Mouse (Mus musculus) embryonic fibroblast, embryonic 13.5 days (primary cell): ENCODE results near the gene Mcrip2. TPM values are rescaled to one million over a fixed set of nuclear protein-coding genes. Genes with fewer than 3 reads are reported as not detected.

Experiments used
- H3K27ac ChIP-seq: 2 replicates; pipeline ENCODE4 v1.5.1; 2012; ENCODE audit warnings: low read length, control low read depth, inconsistent platforms; ENCODE audit not compliant: insufficient read depth
- H3K4me1 ChIP-seq: 2 replicates; pipeline ENCODE4 v1.6.1; 2011; ENCODE audit warnings: low read length; ENCODE audit not compliant: control insufficient read depth, insufficient read depth
- H3K4me3 ChIP-seq: 2 replicates; pipeline ENCODE4 v1.5.1; 2011; ENCODE audit warnings: mild to moderate bottlenecking, control low read depth, low read length; ENCODE audit not compliant: insufficient read depth
- CTCF ChIP-seq: IDR thresholded peaks from 2 replicates; pipeline ENCODE4 v1.5.1; 2011; ENCODE audit warnings: mild to moderate bottlenecking, control low read depth, low read length, moderate library complexity, borderline replicate concordance; ENCODE audit not compliant: insufficient read depth
- POLR2A ChIP-seq: IDR thresholded peaks from 2 replicates; pipeline ENCODE4 v1.6.1; 2011; ENCODE audit warnings: low read depth, mild to moderate bottlenecking, control low read depth, low read length, moderate library complexity
- polyA plus RNA-seq: library from polyadenylated mRNA; stranded (reverse); fragments of >200 nt; gene quantifications from 2 replicates; pipeline ENCODE4 v1.2.4, GENCODE M21; 2011; ENCODE audit warnings: low read depth; ENCODE audit not compliant: missing spikeins, insufficient read length

Gene Mcrip2
- polyA plus RNA-seq, 1 experiment = 7.1 TPM

DNA sequence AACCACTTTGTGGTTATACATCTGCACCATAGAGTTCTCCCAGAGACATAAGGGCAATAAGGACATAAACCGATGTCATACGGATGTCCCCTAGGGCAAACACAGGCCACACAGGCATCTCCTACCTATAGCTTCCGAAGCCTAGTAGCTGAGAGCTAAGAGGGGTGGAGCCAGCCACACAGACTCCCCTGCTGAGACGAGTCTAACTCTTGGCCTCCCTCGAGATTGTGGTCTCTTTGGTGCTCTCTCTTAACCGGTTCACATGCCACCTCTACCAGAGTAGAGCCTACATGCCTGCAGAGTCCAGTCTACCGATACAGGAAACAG, 1.1 kb downstream of the Mcrip2 start:
- Histone ChIP-seq H3K4me3 (peak overlapping the region; percentile 56), H3K4me1 (no peaks in the 10 kb centered on the region), H3K27ac (no peak overlapping the region)
- TF ChIP-seq POLR2A (no peak), CTCF (no peak)

DNA sequence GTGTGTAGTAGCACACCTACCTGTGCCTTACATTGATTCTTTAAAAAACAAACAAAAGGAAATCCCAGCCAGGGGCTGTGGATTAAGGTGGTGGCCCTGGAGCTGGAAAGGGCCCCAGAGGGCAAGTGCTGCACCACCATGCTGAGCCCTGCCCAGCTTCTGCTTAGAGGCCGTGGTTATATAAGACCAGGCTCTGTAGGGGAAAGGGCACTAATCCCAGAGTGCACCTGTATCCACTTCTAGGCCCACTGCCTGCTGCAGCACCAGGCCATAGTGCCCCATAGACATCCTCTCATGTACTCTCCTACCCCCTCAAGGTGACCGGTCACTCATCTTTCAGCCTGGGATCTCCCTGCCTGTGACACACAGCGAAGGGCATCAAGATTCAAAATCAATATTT, 2.4 kb downstream of the Mcrip2 start:
- H3K4me1 ChIP-seq = no peaks in the 10 kb centered on the region
- H3K4me3 ChIP-seq = no peak overlapping the region
- no peak overlapping the region for H3K27ac ChIP-seq
- TF ChIP-seq CTCF (no peak), POLR2A (no peak)

DNA sequence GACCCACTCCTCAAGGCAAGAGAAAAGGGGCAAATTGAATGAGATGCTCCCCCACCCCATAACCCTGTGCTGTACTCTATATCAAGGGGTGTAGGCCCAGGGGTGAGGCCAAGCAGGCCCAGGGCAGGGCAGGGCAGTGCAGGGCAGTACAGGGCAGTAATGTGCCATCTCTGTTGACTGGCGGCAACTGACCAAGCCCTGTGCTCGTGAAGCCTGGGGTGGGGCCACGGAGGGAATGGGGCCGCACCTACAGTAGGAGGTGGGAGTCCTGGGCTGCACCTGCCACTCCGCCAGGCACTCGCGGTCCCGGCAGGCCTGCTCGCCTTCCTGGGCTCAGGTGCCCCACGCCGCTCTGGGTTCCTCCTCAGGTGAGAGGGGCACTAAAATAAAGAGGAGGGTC, 3.3 kb downstream of the Mcrip2 start:
- Histone ChIP-seq H3K4me3 (no peak overlapping the region), H3K27ac (no peak overlapping the region), H3K4me1 (no peaks in the 10 kb centered on the region)
- no peak for TF ChIP-seq CTCF
- no peak for TF ChIP-seq POLR2A

DNA sequence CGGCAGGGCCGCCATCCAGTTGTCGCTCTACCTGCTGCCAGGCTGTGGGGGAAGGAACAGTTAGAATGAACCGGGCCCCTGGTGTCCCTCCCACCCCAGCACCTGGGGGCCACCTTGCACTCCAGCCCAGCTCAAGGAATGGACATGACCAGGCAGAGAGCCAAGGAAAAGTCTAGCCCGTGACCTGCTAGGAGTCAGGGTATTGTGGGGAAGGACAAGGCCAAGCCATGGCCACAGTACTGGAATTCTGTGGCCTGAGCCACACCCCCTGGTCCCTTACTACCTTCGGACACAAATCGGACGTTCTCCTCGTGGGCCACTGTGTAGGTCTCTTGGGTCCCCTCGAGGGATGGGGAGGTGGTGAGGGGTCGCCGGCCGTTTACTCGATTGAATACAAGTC, 4.3 kb downstream of the Mcrip2 start:
- Histone ChIP-seq H3K27ac (no peak overlapping the region), H3K4me3 (no peak overlapping the region), H3K4me1 (no peaks in the 10 kb centered on the region)
- no peak for TF ChIP-seq POLR2A
- no peak for TF ChIP-seq CTCF

DNA sequence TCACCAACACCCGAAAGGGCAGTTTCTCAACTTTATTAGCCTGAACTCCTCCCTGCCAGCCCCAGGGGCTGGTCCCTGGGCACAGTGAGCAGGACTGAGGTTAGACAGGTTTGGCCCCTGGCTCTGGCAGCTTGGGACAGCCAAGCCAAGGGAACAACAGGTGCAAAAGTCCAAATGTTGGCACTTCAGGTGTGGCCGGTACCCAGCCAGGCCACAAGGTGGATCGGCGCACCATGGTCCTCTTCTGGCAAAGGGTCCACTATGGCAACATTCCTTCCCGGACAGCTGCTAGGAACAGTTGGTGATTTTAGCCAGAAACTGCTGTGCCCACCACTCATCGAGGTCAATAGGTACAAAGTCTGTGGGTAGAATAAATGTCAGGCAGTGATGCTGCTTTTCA, 4.9 kb downstream of the Mcrip2 start:
- Histone ChIP-seq H3K4me3 (no peak overlapping the region), H3K27ac (no peak overlapping the region), H3K4me1 (no peaks in the 10 kb centered on the region)
- TF ChIP-seq POLR2A (no peak), CTCF (no peak)

DNA sequence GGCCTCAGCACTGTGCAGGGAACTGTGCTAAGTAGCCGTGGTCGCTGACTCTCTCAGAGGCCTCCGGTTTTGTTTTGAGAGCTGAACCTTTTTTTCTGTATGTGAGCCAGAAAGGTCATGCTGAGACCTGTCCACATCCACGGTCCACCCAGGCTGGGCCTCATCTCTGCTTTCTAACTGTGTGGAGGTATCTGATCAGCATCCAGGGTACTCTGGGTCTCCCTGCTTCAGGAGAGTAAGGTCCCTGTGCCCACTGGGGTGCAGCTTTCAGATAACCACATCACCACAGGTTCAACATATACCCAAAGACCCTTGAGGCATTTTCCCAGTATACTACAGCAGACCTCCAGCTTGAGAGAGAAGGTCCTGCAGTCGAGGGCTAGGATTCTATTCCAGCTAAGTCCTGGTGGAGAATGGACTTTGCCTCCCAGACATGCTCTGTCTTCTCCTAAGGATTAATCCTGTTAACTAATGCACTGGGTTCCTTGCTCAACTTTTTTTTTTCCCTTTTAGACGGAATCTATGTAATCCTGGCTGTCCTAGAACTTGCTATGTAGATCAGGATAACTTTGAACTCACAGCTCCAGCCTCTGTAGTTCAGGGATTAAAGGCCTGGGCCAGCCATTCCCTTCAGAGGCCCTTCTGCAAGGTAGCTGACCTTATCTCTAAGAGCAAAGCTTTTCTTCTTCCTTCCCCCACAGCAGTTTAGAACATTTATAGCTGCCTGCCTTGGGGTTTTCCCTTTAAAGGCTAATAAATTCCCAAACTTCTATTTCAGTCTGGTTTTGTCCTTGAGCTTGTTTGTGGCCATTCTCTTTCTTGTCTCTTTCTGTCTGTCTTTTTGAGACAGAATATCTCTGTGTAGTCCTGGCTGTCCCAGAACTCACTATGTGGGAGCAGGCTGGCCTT, 6.6 kb downstream of the Mcrip2 start:
- peak overlapping the region; percentile 56 for H3K4me3 ChIP-seq
- peak overlapping the region; percentile 9; the same call in 1 of the 2 replicates for H3K27ac ChIP-seq
- TF ChIP-seq POLR2A = no peak
- TF ChIP-seq CTCF = no peak
- no peaks in the 10 kb centered on the region for H3K4me1 ChIP-seq

DNA sequence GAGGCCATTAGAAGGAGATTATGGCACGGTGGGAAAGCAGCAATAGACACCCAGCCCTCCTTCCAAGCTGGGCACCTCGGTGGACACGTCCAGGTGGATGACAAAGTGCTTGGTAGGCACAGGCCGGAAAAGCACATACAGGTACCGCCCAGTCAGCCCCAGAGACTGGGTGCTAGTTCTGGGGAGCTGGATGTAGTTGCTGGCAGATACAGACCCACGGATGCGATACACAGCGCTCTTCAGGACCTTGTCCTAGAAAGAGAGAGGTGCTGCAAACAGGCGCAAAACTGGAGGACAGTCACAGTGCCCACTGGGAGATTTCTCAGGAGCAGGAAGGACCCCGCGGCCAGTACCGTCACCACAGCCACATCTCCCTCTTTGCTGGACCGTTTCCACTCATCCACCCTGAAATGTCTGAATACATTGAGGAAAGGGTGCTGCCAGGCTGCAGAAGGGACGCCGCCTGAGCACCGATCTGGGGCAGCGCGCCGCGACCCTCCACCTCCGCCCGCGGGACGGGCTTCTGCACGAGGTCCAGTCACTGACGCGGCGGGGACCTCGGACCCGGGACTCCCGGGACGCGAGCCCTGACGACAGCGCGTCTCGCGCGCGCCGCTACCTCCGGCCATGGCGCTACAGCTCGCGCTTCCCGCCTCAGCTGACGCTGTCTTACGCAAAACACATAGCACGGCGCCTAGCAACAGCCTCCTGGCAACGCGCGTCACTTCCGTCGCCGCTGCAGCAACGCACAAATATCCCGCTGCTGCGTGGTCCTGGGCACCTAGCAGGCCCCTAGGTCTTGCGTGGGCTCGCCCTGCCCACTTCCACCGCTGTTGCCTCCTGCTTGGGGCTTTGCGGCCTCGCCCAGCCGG, 7.5 kb downstream of the Mcrip2 start, which contains the start of gene Wdr90:
TSS of gene Wdr90 (minus strand) at position 670 of the 872 bp plus-strand sequence.
- TF ChIP-seq CTCF (no peak), POLR2A (peak; percentile 72)
- Histone ChIP-seq H3K27ac (peak within 1 kb of the TSS; percentile 9; the same call in 1 of the 2 replicates), H3K4me1 (no peaks in the 10 kb centered on the region), H3K4me3 (peak within 1 kb of the TSS; percentile 56)

DNA sequence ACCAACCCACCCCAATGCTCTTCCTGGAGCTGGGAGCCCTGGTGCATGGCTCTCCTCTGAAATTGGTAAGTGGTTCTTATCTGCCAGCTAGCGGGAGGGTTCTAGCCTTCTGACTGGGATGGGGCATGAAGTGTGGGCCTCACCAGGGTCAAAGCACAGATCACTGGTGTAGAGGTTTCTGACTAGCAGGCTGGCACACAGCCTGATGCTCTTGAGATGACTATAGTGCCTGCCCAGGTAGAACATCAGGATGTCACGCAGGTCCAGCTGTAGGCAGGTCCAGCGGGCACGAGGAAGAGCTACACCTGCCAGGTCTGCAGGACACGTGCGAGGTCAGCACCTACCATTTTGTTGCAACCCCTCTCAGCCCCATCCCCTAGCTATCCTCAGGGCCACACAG, 8.3 kb downstream of the Mcrip2 start:
- no peaks in the 10 kb centered on the region for H3K4me1 ChIP-seq
- TF ChIP-seq POLR2A (no peak), CTCF (no peak)
- H3K4me3 ChIP-seq = no peak overlapping the region
- no peak overlapping the region for H3K27ac ChIP-seq

DNA sequence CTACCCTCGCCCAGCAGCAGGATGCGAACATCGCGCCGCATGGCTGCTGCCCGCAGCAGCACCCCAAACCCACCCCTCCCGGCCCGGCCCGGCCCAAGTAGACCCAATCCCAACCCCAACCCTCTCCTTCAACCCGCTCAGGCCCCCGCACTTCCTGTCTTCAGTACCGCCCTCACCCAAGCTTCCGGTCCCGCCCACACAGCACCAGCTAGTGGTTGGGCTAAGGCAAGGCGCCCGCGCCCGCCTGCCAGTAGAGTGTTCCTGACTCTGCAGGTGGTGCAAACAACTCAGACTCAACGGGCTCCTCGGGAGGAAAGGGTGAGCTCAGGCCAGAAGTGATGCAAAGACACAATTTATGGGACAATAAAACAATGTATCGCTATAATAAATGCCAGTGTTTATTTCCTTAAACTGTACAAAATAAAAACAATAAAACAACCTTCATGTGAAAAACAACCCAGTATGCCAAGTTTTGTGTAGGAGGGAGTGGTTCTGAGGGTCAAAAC, 24.1 kb downstream of the Mcrip2 start, which contains the start of gene Rhot2:
TSS of gene Rhot2 (minus strand) at position 456 of the 506 bp plus-strand sequence.
- H3K4me3 ChIP-seq = peak within 1 kb of the TSS; percentile 68
- 0 out of 2 replicates have a peak, but pooled peaks cover 6% of the 10 kb centered on the region for H3K4me1 ChIP-seq
- TF ChIP-seq POLR2A = peak; percentile 82
- no peak for TF ChIP-seq CTCF
- H3K27ac ChIP-seq = peak within 1 kb of the TSS; percentile 49
